Mouse (Mus musculus) myocyte (in vitro differentiated cells): ENCODE data around the gene Hoxc5. TPM values are rescaled to one million over a fixed set of nuclear protein-coding genes. Genes with fewer than 3 reads are reported as not detected.

Source experiments
- H3K27me3 ChIP-seq: one replicate; pipeline ENCODE4 v1.6.1; 2011; ENCODE audit not compliant: control insufficient read depth, insufficient read depth, insufficient read length
- H3K36me3 ChIP-seq: one replicate; pipeline ENCODE4 v1.6.1; 2011; ENCODE audit not compliant: control insufficient read depth, insufficient read depth
- H3K4me2 ChIP-seq: one replicate; pipeline ENCODE4 v1.6.1; 2011; ENCODE audit warnings: low read depth, control low read depth
- H3K4me3 ChIP-seq: one replicate; pipeline ENCODE4 v1.5.1; 2011; ENCODE audit warnings: mild to moderate bottlenecking, control low read depth, moderate library complexity
- H3K79me2 ChIP-seq: one replicate; pipeline ENCODE4 v1.6.1; 2011; ENCODE audit not compliant: control insufficient read depth, insufficient read depth
- H3ac ChIP-seq: one replicate; pipeline ENCODE4 v1.6.1; 2011; ENCODE audit not compliant: control insufficient read depth, insufficient read length
- CEBPB ChIP-seq: IDR thresholded peaks from 2 replicates; pipeline ENCODE4 v1.6.1; 2011; ENCODE audit warnings: mild to moderate bottlenecking, moderate library complexity; ENCODE audit not compliant: poor library complexity, insufficient read depth, severe bottlenecking
- E2F4 ChIP-seq: IDR thresholded peaks from one replicate; pipeline ENCODE4 v1.6.1; 2011; ENCODE audit warnings: mild to moderate bottlenecking, control low read depth, moderate library complexity; ENCODE audit not compliant: insufficient read depth
- MAX ChIP-seq: IDR thresholded peaks from one replicate; pipeline ENCODE4 v1.6.1; 2011; ENCODE audit warnings: low read depth, mild to moderate bottlenecking, control low read depth
- MYOD1 ChIP-seq, 3 experiments: IDR thresholded peaks; one replicate each; pipeline ENCODE4 v1.6.1; 2011; ENCODE audit warnings: control low read depth in 2 of 3, low read depth in 2 of 3, mild to moderate bottlenecking in 2 of 3, moderate library complexity in 1 of 3; ENCODE audit not compliant: insufficient read length in 2 of 3, control insufficient read depth in 1 of 3
- MYOG ChIP-seq, 3 experiments: IDR thresholded peaks; one replicate each; pipeline ENCODE4 v1.6.1; 2011; ENCODE audit warnings: control low read depth in 2 of 3, low read depth in 2 of 3, mild to moderate bottlenecking in 2 of 3; ENCODE audit not compliant: insufficient read length in 2 of 3, control insufficient read depth in 1 of 3, insufficient read depth in 1 of 3
- POLR2A ChIP-seq: IDR thresholded peaks from one replicate; pipeline ENCODE4 v1.6.1; 2011; ENCODE audit warnings: low read depth, mild to moderate bottlenecking, control low read depth, moderate library complexity; ENCODE audit not compliant: insufficient read length
- POLR2AphosphoS2 ChIP-seq: IDR thresholded peaks from one replicate; pipeline ENCODE4 v1.6.1; 2011; ENCODE audit warnings: low read depth, control low read depth; ENCODE audit not compliant: insufficient read length
- REST ChIP-seq: IDR thresholded peaks from one replicate; pipeline ENCODE4 v1.6.1; 2011; ENCODE audit warnings: mild to moderate bottlenecking, control low read depth, moderate library complexity; ENCODE audit not compliant: insufficient read depth, insufficient read length
- SRF ChIP-seq: IDR thresholded peaks from one replicate; pipeline ENCODE4 v1.6.1; 2011; ENCODE audit warnings: low read depth; ENCODE audit not compliant: control insufficient read depth, insufficient read length
- TCF12 ChIP-seq: IDR thresholded peaks from one replicate; pipeline ENCODE4 v1.6.1; 2011; ENCODE audit warnings: mild to moderate bottlenecking, control low read depth; ENCODE audit not compliant: poor library complexity, insufficient read depth, severe bottlenecking
- TCF3 ChIP-seq: IDR thresholded peaks from one replicate; pipeline ENCODE4 v1.6.1; 2011; ENCODE audit warnings: low read depth, control low read depth; ENCODE audit not compliant: insufficient read length
- USF1 ChIP-seq: IDR thresholded peaks from one replicate; pipeline ENCODE4 v1.6.1; 2011; ENCODE audit warnings: low read depth, mild to moderate bottlenecking, control low read depth, moderate library complexity
- polyA plus RNA-seq: library from polyadenylated mRNA; unstranded; fragments of >200 nt; fragmentation: generic; extraction: Trizol; gene quantifications from one replicate; pipeline ENCODE4 v1.2.1, GENCODE M21; 2012; ENCODE audit warnings: missing spikeins

The Hoxc5 gene
- polyA plus RNA-seq, 1 experiment = 1.2 TPM

DNA sequence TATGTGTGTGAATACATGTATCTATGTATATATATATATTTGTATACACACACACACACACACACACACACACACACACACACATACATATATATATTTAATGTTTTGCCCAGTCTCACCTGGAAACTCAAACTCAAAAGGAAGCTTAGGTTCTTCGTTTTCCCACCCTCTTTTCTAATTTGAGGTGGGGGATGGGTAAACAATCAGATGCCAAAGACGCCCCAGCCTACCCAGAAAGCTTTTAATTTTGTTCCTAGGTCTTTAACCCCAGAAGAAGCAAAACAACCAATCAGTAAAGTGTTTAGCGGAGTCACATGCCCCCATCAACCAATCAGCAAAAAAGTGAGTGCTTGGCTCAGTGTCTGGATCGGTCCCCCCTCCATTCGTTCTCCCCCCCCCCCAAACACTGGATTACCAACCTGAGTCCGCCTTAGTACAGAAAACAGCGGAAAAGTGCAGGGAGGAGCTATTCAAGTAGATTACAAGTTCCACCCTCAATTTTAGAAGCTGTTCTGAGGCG, 53.7 kb downstream of the Hoxc5 start:
- no peaks in the 10 kb centered on the region for H3K27me3 ChIP-seq
- TF ChIP-seq USF1 (peak; percentile 63), E2F4 (no peak)

GRCm38 (mm10) chr15:103021544-103021943, 54.3 kb downstream of the Hoxc5 start:
- Histone ChIP-seq H3K4me3 (no peak overlapping the region), H3ac (no peak overlapping the region), H3K27me3 (no peaks in the 10 kb centered on the region), H3K36me3 (no peaks in the 10 kb centered on the region), H3K4me2 (no peak overlapping the region), H3K79me2 (no peaks in the 10 kb centered on the region)
- TF ChIP-seq MYOG (IDR thresholded peaks at IDR 0.05; ENCODE audit: control insufficient read depth in 1 of 3, insufficient read depth in 1 of 3, insufficient read length in 2 of 3, low read depth in 2 of 3) = no peak
- no peak for TF ChIP-seq MAX
- TF ChIP-seq E2F4 = no peak
- TF ChIP-seq CEBPB = no peak
- no peak for TF ChIP-seq TCF3

More for the DNA sequence above, 53.7 kb downstream of the Hoxc5 start:
- Histone ChIP-seq H3ac (no peak overlapping the region), H3K79me2 (no peaks in the 10 kb centered on the region), H3K4me3 (no peak overlapping the region), H3K4me2 (no peak overlapping the region), H3K36me3 (no peaks in the 10 kb centered on the region)

DNA sequence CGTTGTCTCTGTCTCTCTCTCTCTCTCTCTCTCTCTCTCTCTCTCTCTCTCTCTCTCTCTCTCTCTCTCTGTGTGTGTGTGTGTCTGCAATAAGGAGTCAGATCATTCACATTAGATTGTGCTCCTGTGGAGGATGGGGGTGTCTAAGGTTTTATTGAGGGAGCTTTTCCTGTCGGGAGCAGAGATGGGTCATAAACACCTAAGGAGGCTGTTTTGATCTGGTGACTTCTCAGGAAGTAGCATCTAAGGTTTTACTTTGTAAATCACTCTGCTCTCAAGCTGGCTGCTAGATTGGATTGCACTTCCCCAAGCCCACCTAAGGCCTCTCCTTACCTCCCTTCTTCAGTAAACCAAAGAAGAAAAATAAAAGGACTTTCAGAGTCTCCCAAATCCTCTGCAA, 56.9 kb downstream of the Hoxc5 start:
- no peaks in the 10 kb centered on the region for H3K27me3 ChIP-seq
- H3K79me2 ChIP-seq = no peaks in the 10 kb centered on the region
- no peak overlapping the region for H3K4me3 ChIP-seq
- TF ChIP-seq POLR2AphosphoS2 = no peak
- TF ChIP-seq TCF12 = no peak
- TF ChIP-seq POLR2A = no peak
- TF ChIP-seq E2F4 = no peak
- TF ChIP-seq SRF = no peak
- no peak for TF ChIP-seq USF1
- TF ChIP-seq TCF3 = no peak
- no peak for TF ChIP-seq MAX
- TF ChIP-seq MYOG (IDR thresholded peaks at IDR 0.05; ENCODE audit: control insufficient read depth in 1 of 3, insufficient read depth in 1 of 3, insufficient read length in 2 of 3, low read depth in 2 of 3) = no peak
- TF ChIP-seq CEBPB = no peak
- no peak for TF ChIP-seq REST
- TF ChIP-seq MYOD1 (IDR thresholded peaks at IDR 0.05; ENCODE audit: control insufficient read depth in 1 of 3, insufficient read length in 2 of 3, low read depth in 2 of 3) = no peak
- no peaks in the 10 kb centered on the region for H3K36me3 ChIP-seq
- no peak overlapping the region for H3K4me2 ChIP-seq
- no peak overlapping the region for H3ac ChIP-seq

- no peaks in the 10 kb centered on the region for H3K27me3 ChIP-seq
- peak overlapping the region; percentile 27 for H3K4me3 ChIP-seq
- no peaks in the 10 kb centered on the region for H3K79me2 ChIP-seq
- no peaks in the 10 kb centered on the region for H3K36me3 ChIP-seq
- peak overlapping the region; percentile 82 for H3K4me2 ChIP-seq
- H3ac ChIP-seq = peak overlapping the region; percentile 23
- TF ChIP-seq REST (no peak), MYOG (IDR thresholded peaks at IDR 0.05; ENCODE audit: control insufficient read depth in 1 of 3, insufficient read depth in 1 of 3, insufficient read length in 2 of 3, low read depth in 2 of 3) (no peak), POLR2A (peak; percentile 44), E2F4 (no peak)
Measured at GRCm38 (mm10) chr15:103027266-103028235, 60.3 kb downstream of the Hoxc5 start.

DNA sequence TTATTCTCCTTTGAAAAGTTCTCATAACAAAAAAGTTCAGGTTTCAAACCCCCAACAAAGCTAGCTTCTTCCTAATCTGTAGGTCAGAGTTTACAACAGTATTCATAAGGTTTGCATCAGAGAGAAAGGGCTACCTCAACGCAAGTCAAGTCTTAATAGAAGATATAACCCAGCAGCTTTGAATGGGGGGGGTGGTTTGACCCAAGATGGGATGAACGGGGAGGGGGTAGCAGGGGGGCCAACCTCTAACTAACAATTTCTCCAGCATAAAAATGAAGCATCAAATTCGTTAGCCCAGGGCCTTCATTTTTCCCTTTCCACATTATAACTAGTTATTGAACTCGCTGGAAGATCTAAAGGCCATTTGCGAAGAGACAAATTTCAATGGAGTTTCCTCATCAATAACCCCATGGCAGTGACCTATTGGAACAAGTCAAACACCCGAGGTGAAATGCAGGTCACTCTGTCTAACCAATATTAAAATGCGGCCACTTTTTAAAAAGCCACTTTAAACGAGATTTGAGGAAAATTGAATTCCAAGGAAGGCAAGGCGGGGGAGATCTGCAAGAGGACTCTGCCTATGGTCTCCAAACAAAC, 61.8 kb downstream of the Hoxc5 start:
- Histone ChIP-seq H3K27me3 (no peaks in the 10 kb centered on the region), H3K4me3 (no peak overlapping the region), H3K36me3 (no peaks in the 10 kb centered on the region), H3K79me2 (no peaks in the 10 kb centered on the region), H3ac (no peak overlapping the region), H3K4me2 (no peak overlapping the region)
- TF ChIP-seq TCF3 = no peak
- TF ChIP-seq MYOG (IDR thresholded peaks at IDR 0.05; ENCODE audit: control insufficient read depth in 1 of 3, insufficient read depth in 1 of 3, insufficient read length in 2 of 3, low read depth in 2 of 3) = no peak
- no peak for TF ChIP-seq MYOD1 (IDR thresholded peaks at IDR 0.05; ENCODE audit: control insufficient read depth in 1 of 3, insufficient read length in 2 of 3, low read depth in 2 of 3)
- TF ChIP-seq MAX = no peak
- no peak for TF ChIP-seq SRF
- TF ChIP-seq POLR2A = no peak
- TF ChIP-seq REST = no peak
- no peak for TF ChIP-seq USF1
- TF ChIP-seq TCF12 = no peak
- TF ChIP-seq E2F4 = no peak
- no peak for TF ChIP-seq CEBPB
- no peak for TF ChIP-seq POLR2AphosphoS2
